Mouse (Mus musculus) heart, embryonic 14.5 days (tissue): Measurements from ENCODE around the gene Tmem8. TPM values are rescaled to one million over a fixed set of nuclear protein-coding genes. Genes with fewer than 3 reads are reported as not detected.

Source experiments
- ATAC-seq: fragments of 200-750 bp; cut with Nextera tagmentation; 2 replicates; pipeline ENCODE4 v1.8.0; 2017; ENCODE audit warnings: low read depth, moderate TSS enrichment; ENCODE audit not compliant: insufficient number of reproducible peaks, insufficient read depth, low FRiP score
- H3K27ac ChIP-seq, 2 experiments: fragments of 200-500 bp in 1 of 2; fragments of 300-500 bp in 1 of 2; sonication (generic) in 1 of 2; replicated peaks in 1 of 2; 2 replicates each; pipeline ENCODE4 v1.5.1; 2012 to 2014; ENCODE audit warnings: low read depth in 2 of 2, low read length in 2 of 2, control low read depth in 1 of 2, mild to moderate bottlenecking in 1 of 2, mixed read lengths in 1 of 2; ENCODE audit not compliant: control insufficient read depth in 1 of 2, insufficient read depth in 1 of 2
- H3K27me3 ChIP-seq: fragments of 300-500 bp; sonication (generic); 2 replicates; pipeline ENCODE4 v1.6.1; 2014; ENCODE audit warnings: mild to moderate bottlenecking, low read length, control low read depth; ENCODE audit not compliant: control insufficient read depth, insufficient read depth
- H3K36me3 ChIP-seq: fragments of 300-500 bp; sonication (generic); 2 replicates; pipeline ENCODE4 v1.6.1; 2014; ENCODE audit warnings: mild to moderate bottlenecking, control low read depth, low read length, mixed read lengths; ENCODE audit not compliant: control insufficient read depth, insufficient read depth
- H3K4me1 ChIP-seq, 2 experiments: fragments of 200-500 bp in 1 of 2; fragments of 300-500 bp in 1 of 2; sonication (generic) in 1 of 2; 2 replicates each; pipeline ENCODE4 v1.6.1; 2012 to 2014; ENCODE audit warnings: low read length in 2 of 2, control low read depth in 1 of 2, mixed read lengths in 1 of 2; ENCODE audit not compliant: control insufficient read depth in 2 of 2, insufficient read depth in 2 of 2
- H3K4me2 ChIP-seq: fragments of 300-500 bp; sonication (generic); 2 replicates; pipeline ENCODE4 v1.6.1; 2014; ENCODE audit warnings: mild to moderate bottlenecking, low read length
- H3K4me3 ChIP-seq, 2 experiments: fragments of 200-500 bp in 1 of 2; fragments of 300-500 bp in 1 of 2; sonication (generic) in 1 of 2; 2 replicates each; pipeline ENCODE4 v1.5.1; 2012 to 2014; ENCODE audit warnings: low read length in 2 of 2, mild to moderate bottlenecking in 2 of 2, control low read depth in 1 of 2, low read depth in 1 of 2, moderate library complexity in 1 of 2; ENCODE audit not compliant: control insufficient read depth in 1 of 2, insufficient read depth in 1 of 2
- H3K9ac ChIP-seq: fragments of 300-500 bp; sonication (generic); 2 replicates; pipeline ENCODE4 v1.6.1; 2014; ENCODE audit warnings: mild to moderate bottlenecking, low read length
- H3K9me3 ChIP-seq: fragments of 300-500 bp; sonication (generic); 2 replicates; pipeline ENCODE4 v1.6.1; 2016; ENCODE audit warnings: low read length, control low read depth; ENCODE audit not compliant: control insufficient read depth
- WGBS: fragments of 180-500 bp; shearing (Covaris S2); extraction: QIAGEN DNeasy Blood & Tissue Kit; methylation state at CpG from one replicate; pipeline ENCODE4 v1.1.7; 2014; 5-methylcytosine and 5-hydroxymethylcytosine counted together
- polyA plus RNA-seq: library from polyadenylated mRNA; unstranded; fragments of >200 nt; fragmentation: Nextera tagmentation; extraction: Ambion mirVana; gene quantifications from 2 replicates; pipeline ENCODE4 v1.2.1, GENCODE M21; 2014

The Tmem8 gene
- 0.44 and 0.58 TPM in 2 replicates for polyA plus RNA-seq

DNA sequence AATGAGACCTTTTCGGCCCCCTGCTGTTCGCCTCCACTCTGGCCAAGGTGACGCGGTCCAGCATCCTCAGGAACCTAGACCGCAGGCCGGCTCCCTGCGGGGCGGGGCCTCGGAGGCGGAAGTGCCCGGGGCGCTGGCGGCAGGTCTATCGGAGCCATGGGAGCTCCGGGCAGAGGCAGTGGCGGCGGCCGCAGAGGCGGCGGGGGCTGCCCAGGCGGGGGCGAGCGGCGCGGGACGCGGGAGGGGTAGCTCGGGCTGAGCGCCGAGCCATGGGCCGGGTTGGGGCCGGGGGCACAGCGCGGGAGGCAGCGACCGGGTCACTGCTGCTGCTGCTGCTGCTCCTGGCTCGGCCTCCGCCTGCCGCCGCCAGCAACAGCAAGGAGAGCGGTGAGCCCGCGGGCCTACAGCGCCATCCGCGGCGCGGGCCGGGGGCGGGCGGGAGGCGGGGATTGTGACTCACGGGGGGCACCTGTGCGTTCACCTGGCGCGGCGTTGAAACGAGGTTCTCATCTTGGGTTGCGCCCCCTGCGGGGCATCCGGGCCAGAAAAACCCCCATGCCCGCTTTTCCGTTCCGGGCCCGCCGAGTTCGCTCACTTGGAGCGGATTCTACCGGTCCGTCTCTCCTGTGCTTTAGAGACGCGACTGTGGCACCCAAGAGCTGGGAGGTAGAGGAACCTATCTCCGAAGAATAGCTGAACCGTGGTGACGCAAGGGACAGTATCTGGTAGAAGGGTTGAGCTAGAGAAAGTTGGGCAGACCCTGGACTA is at the start of gene Tmem8:
Gene Tmem8, plus strand, starts transcription at position 119 of the 768 bp plus-strand sequence.
- peak within 1 kb of the TSS; percentile 50 to 71 for H3K4me3 ChIP-seq
- peaks cover 4 to 7% of the 10 kb centered on the region in 2 experiments; a peak in 2 of 4 replicates for H3K4me1 ChIP-seq
- H3K9me3 ChIP-seq: no peaks in the 10 kb centered on the region
- peak; percentile 42; the same call in 1 of the 2 replicates for ATAC-seq
- peak within 1 kb of the TSS; percentile 79 for H3K4me2 ChIP-seq
- WGBS: under 1% methylated on average over 65 of the region's 75 CpGs
- H3K27me3 ChIP-seq: peaks cover 86% of the 10 kb centered on the region
- H3K9ac ChIP-seq: peak within 1 kb of the TSS; percentile 63
- no peak within 1 kb of the TSS for H3K27ac ChIP-seq
- no peaks in the 10 kb centered on the region for H3K36me3 ChIP-seq

GRCm38 (mm10) chr17:26064916-26065315 is 48.2 kb upstream of the Tmem8 start:
- Histone ChIP-seq H3K9me3 (no peaks in the 10 kb centered on the region), H3K36me3 (no peaks in the 10 kb centered on the region; the same call in 1 of the 2 replicates), H3K27me3 (no peaks in the 10 kb centered on the region), H3K27ac (peak overlapping the region; percentile 0 to 10; a peak in 2 of 4 replicates), H3K9ac (peak overlapping the region; percentile 44), H3K4me2 (peak overlapping the region; percentile 26; the same call in 1 of the 2 replicates), H3K4me1 (peaks cover 21 to 41% of the 10 kb centered on the region in 2 experiments), H3K4me3 (no peak overlapping the region)
- WGBS: 63% methylated on average over 6 of the region's 6 CpGs
- ATAC-seq: no peak

DNA sequence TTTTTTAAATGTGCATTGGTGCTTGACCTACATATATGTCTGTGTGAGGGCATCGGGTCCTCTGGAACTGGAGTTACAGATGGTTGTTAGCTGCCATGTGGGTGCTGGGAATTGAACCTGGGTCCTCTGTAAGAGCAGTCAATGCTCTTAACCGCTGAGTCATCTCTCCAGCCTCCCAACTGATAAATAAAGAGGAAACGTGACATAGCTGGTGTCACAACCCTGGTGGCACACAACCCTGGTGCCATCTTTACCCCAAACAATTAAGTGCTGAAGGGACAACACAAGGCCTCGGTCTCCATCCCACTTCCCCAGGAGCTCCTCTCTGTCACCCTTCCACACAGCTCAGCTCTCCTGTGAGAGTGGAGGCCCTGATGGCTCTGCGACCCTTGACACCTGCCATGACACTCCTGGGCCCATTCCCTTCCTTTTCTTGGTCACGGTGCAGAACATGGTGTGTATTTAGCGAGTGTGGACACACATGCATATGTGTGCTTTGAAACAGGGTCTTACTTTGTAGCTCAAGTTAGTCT is 46.5 kb upstream of the Tmem8 start:
- Histone ChIP-seq H3K4me2 (peak overlapping the region; percentile 99), H3K27ac (no peak overlapping the region), H3K9me3 (no peaks in the 10 kb centered on the region), H3K4me1 (peaks cover 23 to 45% of the 10 kb centered on the region in 2 experiments), H3K4me3 (peak overlapping the region; percentile 8 to 88; a peak in 3 of 4 replicates), H3K9ac (0 out of 2 replicates have a peak overlapping the region, but pooled peaks have one; percentile 85), H3K27me3 (no peaks in the 10 kb centered on the region), H3K36me3 (no peaks in the 10 kb centered on the region; the same call in 1 of the 2 replicates)
- no peak for ATAC-seq
- WGBS: 93% methylated on average over 7 of the region's 7 CpGs

- H3K9ac ChIP-seq: peak overlapping the region; percentile 85
- peak; percentile 1; the same call in 1 of the 2 replicates for ATAC-seq
Observed at GRCm38 (mm10) chr17:26068024-26068830, 44.9 kb upstream of the Tmem8 start.

DNA sequence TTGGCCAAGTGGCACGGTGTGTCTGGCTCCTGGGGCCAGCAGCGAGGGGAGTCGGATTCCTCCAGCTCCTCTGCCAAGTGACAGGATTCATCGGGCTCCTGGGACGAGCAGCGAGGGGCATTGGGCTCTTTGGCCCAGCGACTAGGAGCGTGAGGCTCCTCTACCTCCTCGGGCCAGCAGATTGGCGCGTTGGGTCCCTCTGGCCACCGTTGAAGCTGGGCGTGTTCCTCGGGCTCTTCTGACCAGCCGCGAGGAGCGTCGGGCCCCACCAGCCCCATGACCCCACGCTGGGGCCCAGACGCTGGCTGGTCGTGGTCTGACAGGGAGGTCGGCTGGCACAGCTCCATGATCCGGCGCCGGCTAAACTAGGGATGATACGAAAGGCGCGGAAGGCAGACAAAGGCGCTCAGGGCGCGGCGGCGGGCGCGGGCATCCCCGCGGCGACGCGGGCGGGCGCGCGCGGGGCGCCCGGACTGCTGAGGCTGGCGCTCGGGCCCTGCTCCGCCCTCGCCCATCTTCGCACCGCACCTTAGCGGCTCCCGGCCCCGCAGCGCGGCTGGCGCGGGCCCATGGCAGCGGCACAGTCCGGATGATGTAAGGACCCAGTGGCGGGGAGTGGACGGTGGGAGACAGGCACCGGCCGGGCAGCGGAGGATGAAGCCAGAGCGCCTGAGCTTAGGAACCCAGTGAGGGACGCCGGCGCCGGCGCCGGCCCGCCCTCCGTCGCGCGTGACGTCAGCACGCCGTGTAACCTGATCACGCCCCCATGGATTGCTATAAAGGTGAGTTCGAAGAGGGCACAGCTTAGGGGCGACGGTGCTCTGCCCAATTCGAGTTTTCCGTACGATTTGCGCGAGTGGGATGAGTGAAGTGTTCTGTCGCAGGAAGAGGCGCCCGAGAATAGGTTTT is 44.0 kb upstream of the Tmem8 start, which contains the start of gene Rab11fip3:
Gene Rab11fip3, minus strand, starts transcription at position 725 of the 909 bp plus-strand sequence.
- H3K27me3 ChIP-seq: no peaks in the 10 kb centered on the region
- H3K27ac ChIP-seq: peak within 1 kb of the TSS; percentile 46 to 79
- H3K4me2 ChIP-seq: peak within 1 kb of the TSS; percentile 99
- H3K9me3 ChIP-seq: no peaks in the 10 kb centered on the region
- H3K9ac ChIP-seq: peak within 1 kb of the TSS; percentile 85
- peaks cover 23 to 45% of the 10 kb centered on the region in 2 experiments for H3K4me1 ChIP-seq
- peak; percentile 84 for ATAC-seq
- no peaks in the 10 kb centered on the region; the same call in 1 of the 2 replicates for H3K36me3 ChIP-seq
- H3K4me3 ChIP-seq: peak within 1 kb of the TSS; percentile 76 to 88
- under 1% methylated on average over 94 of the region's 94 CpGs for WGBS

More at GRCm38 (mm10) chr17:26068024-26068830, 44.9 kb upstream of the Tmem8 start:
- H3K27me3 ChIP-seq: no peaks in the 10 kb centered on the region
- H3K4me3 ChIP-seq: peak overlapping the region; percentile 76 to 88
- H3K9me3 ChIP-seq: no peaks in the 10 kb centered on the region
- peak overlapping the region; percentile 99 for H3K4me2 ChIP-seq
- 2% methylated on average over 44 of the region's 44 CpGs for WGBS
- no peaks in the 10 kb centered on the region; the same call in 1 of the 2 replicates for H3K36me3 ChIP-seq
- H3K4me1 ChIP-seq: peaks cover 23 to 45% of the 10 kb centered on the region in 2 experiments
- 0 out of 4 replicates have a peak overlapping the region, but pooled peaks of 1 of the 2 experiments have one; percentile 79 for H3K27ac ChIP-seq

GRCm38 (mm10) chr17:26070136-26070535 is 43.0 kb upstream of the Tmem8 start:
- Histone ChIP-seq H3K4me3 (peak overlapping the region; percentile 76 to 88; a peak in 2 of 4 replicates), H3K27ac (no peak overlapping the region), H3K9ac (peak overlapping the region; percentile 85), H3K9me3 (no peaks in the 10 kb centered on the region), H3K36me3 (no peaks in the 10 kb centered on the region; the same call in 1 of the 2 replicates), H3K4me1 (peaks cover 20 to 37% of the 10 kb centered on the region in 2 experiments), H3K4me2 (peak overlapping the region; percentile 99), H3K27me3 (no peaks in the 10 kb centered on the region)
- ATAC-seq: no peak
- WGBS: 24% methylated on average over 6 of the region's 6 CpGs
